Mouse (Mus musculus) brain, adult 2 months (tissue): ENCODE measurements at regions not wholly inside any gene's neighbourhood (a gene's known extent, or its start where the extent isn't known, plus 50 kb on each side); places are given as distances from the start of the nearest gene placed in this dataset.
A peak's percentile ranks its signal among the peaks of the same experiment; 100 is the strongest.

Source experiments
- DNase-seq: peaks from one replicate; pipeline ENCODE4 v3.0.0; 2011; ENCODE audit warnings: low read depth, low spot score

DNA sequence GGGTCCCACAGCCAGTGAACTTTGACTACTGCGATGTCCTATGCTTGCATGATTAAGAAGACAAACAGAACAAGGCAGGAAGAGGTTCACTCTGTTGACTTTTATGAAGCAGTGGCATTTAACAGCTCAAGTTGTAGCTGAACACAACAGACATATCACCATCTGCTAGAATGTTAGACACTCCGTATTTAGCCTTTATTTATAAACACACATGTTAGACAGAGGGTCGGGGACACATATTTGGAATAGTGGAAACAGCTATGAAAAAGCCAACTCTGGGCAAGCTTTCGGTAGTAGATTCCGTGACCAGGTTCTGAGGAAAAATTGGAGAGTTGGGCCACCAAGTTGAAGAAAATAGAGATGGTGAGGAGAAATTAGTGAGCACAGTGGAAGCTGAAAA, 775.6 kb upstream of the Fam98a start:
- DNase-seq, result peak; percentile 16

DNA sequence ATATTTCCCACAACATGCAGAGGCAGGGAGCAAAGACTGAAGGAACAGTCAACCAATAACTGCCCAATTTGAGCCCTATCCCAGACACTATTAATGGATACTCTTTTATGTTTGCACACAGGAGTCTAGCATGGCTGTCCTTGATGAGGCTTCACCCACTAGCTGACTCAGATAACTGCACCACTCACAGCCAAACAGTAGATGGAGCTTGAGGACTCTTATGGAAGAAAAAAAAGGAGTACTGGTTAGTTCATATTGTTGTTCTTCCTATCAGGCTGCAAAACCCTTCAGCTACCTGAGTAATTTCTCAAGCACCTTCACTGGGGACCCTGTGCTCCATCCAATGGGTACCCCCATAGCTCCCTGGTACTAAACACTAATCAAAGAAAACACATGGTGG, 742.9 kb upstream of the Fam98a start:
- peak; percentile 67 for DNase-seq
